Mouse (Mus musculus) right cerebral cortex, adult 18-20 months (tissue): ENCODE data around the gene A1bg.

Experiments
- DNase-seq: peaks from one replicate; pipeline ENCODE4 v3.0.0; 2022; ENCODE audit warnings: mixed read lengths

Gene A1bg

DNA sequence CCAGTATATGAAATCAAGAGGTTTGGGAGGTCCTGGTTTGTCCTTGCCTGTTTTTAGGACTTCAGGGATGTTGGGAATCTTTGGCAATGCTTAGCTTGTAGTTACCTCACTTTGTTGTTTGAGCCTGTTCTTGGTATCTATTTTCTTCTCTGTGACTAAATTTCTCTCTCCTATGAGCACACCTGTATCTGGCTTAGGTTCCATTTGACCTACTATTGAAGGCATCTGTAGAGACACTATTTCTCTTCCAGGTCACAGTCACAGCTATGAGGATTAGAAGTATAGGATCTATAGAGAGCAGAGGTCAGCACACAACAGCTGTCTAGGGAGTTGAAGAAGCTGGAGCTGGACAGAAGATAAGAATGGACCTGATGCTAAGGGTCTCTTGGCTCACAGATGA, at the start of gene A1bg:
A1bg (minus strand) TSS at position 101 of the 400 bp plus-strand sequence.
- no peak for DNase-seq

DNA sequence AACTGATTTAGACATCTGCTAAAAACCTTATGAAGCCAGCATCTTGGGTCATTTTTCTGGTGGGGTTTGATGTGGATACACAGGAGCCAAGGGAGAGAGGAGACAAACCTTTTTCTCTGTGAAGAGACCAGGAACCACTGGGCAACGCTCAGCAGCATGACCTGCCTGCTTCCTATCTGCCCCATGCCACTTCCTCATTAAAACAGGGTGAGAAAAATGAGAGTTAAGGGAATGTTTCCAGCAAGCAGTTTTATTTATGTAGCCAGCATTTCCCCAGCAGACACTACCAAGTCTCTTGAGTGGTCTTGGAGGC, 45.7 kb upstream of the A1bg start:
- DNase-seq, result no peak

- DNase-seq, result no peak
Observed at GRCm38 (mm10) chr15:60967841-60968548, 45.2 kb upstream of the A1bg start.

DNA sequence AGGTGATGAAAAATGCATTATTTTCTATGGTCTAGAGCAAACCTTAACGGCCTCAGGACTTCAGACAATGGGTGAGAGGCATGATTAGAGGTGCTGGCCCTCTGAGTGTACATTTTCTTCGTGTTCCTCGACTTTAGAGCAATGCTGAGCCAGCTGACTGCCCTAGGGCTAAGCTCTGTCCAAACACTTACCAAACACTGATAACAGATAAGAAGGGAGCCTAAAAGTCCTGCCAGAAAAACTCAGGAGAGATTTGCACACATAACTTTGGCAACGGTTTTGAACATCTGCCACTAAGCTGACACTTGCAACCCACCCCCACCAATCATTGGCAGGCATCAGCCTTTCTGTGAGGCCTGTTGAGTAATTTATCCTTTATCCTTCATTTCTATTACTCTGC, 2.9 kb upstream of the A1bg start:
- DNase-seq, result no peak

DNA sequence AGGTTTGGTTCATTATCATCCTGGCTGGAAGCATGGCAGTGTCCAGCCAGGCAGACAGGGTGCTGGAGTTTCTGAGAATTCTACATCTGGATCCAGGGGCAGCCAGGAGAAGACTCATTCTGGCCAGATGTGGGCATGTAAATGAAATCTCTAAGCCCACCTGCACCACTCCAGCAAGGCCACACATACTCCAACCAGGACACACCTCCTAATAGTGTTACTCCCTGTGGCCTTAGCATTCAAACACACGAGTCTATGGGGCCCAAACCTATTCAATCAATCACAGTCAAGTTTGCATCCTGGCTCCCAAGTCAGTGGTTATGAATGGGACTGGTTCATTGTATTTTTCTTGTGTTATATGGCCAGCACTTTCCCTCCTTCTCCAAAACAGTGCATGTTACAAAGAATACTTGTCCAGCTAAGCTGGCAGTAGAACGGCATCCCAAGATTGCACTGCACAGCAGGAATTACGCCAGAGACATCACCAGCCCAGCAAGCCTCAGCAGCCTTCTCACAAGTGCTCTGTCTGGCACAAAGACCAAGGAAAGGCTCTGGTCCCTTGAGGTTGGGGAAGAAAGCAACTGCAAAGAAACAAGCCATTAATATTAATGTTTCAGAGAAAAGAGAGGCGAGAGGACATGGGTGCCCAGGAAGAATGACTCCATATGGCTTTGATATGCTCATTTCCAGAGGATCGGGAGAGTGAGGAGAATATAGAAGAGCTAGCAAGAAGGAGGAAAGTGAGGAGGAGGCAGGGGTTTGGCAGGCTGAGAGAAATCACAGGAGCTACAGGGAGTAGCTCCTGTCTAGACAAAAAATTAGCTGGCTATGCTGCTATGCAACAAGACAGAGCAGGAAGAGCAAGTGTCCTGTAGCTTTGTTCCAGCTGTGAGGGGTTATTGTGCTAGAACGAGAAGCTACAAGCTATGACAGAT, 18.8 kb downstream of the A1bg start:
- peak; percentile 5 for DNase-seq

GRCm38 (mm10) chr15:60898187-60898965, 24.4 kb downstream of the A1bg start:
- no peak for DNase-seq

- DNase-seq, result no peak
Observed at GRCm38 (mm10) chr15:60896040-60896439, 26.8 kb downstream of the A1bg start.

- DNase-seq, result no peak
Observed at GRCm38 (mm10) chr15:60892976-60893463, 29.8 kb downstream of the A1bg start.

GRCm38 (mm10) chr15:60888724-60889123, 34.1 kb downstream of the A1bg start:
- no peak for DNase-seq

DNA sequence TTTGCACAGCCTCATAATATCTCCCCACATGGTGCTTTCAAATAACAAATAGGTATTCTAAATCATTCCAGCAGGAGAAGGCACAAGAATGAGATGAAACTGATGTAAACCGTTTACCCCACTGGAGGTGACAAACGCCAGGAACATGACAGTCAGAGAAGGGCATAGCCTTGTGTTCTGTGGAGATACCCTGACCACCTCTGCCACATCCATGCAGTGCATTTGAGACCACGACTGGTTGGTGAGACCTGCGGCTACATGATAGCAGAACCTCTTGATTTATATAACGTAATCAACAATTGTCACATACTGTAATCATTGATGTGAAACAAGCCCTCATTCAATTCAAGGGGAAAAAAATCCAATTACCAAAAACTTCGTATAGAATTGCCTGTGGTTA, 47.1 kb downstream of the A1bg start:
- DNase-seq, result no peak

GRCm38 (mm10) chr15:60862417-60862816, 60.4 kb downstream of the A1bg start:
- no peak for DNase-seq

DNA sequence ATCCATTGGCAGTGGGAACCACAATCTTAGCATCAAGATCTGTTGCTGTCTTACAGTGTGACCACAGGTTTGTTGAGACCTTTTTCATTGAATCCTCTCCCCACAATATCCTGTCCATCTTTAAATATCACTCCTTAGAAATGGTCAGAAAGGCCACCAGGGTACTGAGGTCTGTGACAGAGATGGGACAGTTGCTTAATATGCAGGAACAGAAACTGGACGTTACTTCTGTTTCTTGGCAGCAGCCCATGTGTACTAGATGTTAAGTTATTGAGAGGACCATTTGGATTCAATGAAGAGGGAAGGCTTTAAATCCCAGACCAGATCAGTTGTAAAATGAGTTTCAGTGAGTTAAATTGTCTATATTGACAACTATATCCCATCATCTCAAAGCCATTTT, 67.7 kb downstream of the A1bg start:
- no peak for DNase-seq

- no peak for DNase-seq
Observed at GRCm38 (mm10) chr15:60854151-60854550, 68.7 kb downstream of the A1bg start.

GRCm38 (mm10) chr15:60853231-60853999, 69.4 kb downstream of the A1bg start, which contains the start of gene Fam84b:
Gene Fam84b (minus strand): TSS chr15:60853778.
- no peak for DNase-seq

DNA sequence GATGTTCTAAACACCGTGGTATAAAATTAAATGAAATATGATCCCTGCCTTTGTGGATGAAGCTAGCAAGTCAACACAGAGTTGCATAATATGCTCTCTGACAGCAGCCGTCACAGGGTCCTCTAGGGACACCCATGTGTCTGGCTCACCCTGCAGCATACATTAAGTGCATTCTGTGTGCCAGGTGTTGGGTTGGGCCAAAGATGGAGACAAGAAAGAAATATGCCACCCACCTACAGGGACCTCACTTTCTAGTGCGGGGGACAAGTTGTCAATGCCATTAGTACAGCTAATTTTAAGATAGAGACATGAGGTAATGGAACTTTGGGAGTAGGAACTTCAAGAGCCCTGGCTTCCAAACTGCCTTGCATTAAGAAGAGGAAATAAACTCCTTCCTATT, 74.2 kb downstream of the A1bg start:
- peak; percentile 57 for DNase-seq
